Mouse (Mus musculus): ENCODE data around the gene Ace2. TPM values are rescaled to one million over a fixed set of nuclear protein-coding genes. Genes with fewer than 3 reads are reported as not detected.

The Ace2 gene
- polyA plus RNA-seq, 1 experiment from 2014 or later, result 0.36 TPM

DNA sequence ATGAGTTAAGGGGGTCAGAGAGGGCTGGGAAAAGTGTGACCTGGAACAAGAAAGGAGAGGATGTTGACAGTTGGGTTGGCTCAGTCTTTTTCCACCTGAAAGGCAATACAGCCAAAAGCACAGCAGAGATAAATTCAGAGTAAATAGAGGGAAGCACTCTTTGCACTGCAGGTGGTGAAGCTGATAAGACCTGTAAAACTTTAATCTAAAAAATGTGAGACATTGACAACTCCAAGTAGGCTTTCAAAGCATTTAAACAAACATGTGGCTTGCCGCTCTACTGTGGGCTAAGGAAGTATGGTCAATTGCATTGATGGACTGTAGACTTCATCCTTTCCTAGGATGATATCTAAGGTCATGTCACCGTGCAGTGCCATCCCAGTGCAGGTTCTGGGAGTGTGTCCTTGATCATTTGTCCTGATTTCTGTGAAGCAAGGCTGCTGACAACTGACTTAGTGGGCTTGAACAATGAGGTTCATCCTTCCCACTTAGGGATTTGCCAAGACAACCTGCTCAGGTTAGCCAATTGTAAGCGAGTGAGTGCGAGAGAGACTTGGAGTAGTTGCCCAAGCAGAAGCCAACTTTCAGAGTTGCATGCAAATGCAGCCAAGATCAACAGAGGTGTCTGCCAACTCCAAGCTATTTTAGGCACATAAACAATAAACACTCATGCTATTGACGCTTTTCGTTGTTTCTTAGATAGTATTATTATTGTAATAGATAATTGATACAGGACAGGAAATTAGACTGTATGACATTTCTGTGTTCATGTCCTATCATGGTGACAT lies 6.5 kb downstream of the Ace2 start:
- H3K4me1 ChIP-seq, result no peaks in the 10 kb centered on the region
- DNase-seq (ENCODE audit: low spot score), result no peak
- peaks cover 94% of the 10 kb centered on the region for H3K27me3 ChIP-seq (ENCODE audit: low read depth, poor library complexity, severe bottlenecking)
- no peak overlapping the region for H3K27ac ChIP-seq (replicated peaks)
- H3K4me3 ChIP-seq, result no peak overlapping the region
- no peaks in the 10 kb centered on the region for H3K36me3 ChIP-seq
- 88% methylated on average over 6 of the region's 6 CpGs for WGBS
- H3K9me3 ChIP-seq (replicated peaks), result no peaks in the 10 kb centered on the region

DNA sequence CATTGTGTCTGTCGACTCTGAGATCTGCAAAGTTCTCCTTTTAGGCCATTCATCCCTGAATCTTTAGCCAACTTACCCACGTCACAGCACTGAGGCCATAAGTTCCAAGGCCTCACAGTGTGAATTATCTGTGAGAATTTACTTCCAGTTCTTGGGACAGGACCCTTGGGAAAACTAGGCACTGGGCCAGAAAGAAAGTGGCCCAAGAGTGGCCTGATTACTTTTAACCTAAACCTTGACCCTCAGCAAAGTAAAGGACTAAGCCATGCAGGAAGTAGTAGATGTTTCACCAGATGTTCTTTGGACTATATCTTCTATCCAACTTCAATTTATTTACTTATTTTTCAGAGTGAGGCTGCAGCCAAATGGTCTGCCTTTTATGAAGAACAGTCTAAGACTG lies 13.6 kb downstream of the Ace2 start:
- Histone ChIP-seq H3K4me1 (no peaks in the 10 kb centered on the region), H3K36me3 (no peaks in the 10 kb centered on the region), H3K4me3 (no peak overlapping the region), H3K9me3 (replicated peaks) (no peaks in the 10 kb centered on the region), H3K27me3 (ENCODE audit: low read depth, poor library complexity, severe bottlenecking) (peaks cover 83% of the 10 kb centered on the region), H3K27ac (replicated peaks) (no peak overlapping the region)
- 82% methylated on average over 2 of the region's 2 CpGs for WGBS
- DNase-seq (ENCODE audit: low spot score), result no peak

- no peak for DNase-seq (ENCODE audit: low spot score)
- H3K27ac ChIP-seq (replicated peaks), result no peak overlapping the region
- H3K4me3 ChIP-seq, result no peak overlapping the region
- no peaks in the 10 kb centered on the region for H3K36me3 ChIP-seq
- no peaks in the 10 kb centered on the region for H3K9me3 ChIP-seq (replicated peaks)
- H3K27me3 ChIP-seq (ENCODE audit: low read depth, poor library complexity, severe bottlenecking), result peaks cover 75% of the 10 kb centered on the region
- H3K4me1 ChIP-seq, result no peaks in the 10 kb centered on the region
Measured at GRCm38 (mm10) chrX:164153606-164154005, 14.5 kb downstream of the Ace2 start.

DNA sequence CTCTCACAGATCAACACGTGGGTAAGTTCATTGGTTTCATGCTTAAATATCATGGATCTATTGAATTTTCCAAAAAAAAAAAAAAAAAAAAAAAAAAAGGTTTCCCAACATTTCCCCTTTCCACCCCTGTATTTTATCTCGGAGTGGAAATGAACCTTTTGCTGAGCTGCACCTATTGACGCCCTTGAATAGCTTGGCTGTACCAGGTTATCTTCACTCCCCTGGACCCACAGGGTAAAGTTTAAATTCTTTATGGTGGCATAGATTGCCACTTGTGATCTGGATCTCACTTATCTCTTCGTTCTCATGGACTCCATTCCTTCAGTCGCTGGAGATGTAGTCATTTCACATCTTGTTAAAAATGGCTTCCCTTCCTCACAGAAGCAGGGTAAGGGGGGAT lies 15.5 kb downstream of the Ace2 start:
- H3K27ac ChIP-seq (replicated peaks), result no peak overlapping the region
- H3K36me3 ChIP-seq, result no peaks in the 10 kb centered on the region
- H3K4me1 ChIP-seq, result no peaks in the 10 kb centered on the region
- WGBS, result 82% methylated on average over 5 of the region's 5 CpGs
- DNase-seq (ENCODE audit: low spot score), result no peak
- H3K27me3 ChIP-seq (ENCODE audit: low read depth, poor library complexity, severe bottlenecking), result peaks cover 75% of the 10 kb centered on the region
- H3K4me3 ChIP-seq, result no peak overlapping the region
- H3K9me3 ChIP-seq (replicated peaks), result no peaks in the 10 kb centered on the region

GRCm38 (mm10) chrX:164164681-164165080 lies 25.5 kb downstream of the Ace2 start:
- Histone ChIP-seq H3K27me3 (ENCODE audit: low read depth, poor library complexity, severe bottlenecking) (peaks cover 82% of the 10 kb centered on the region), H3K36me3 (no peaks in the 10 kb centered on the region), H3K4me3 (no peak overlapping the region), H3K4me1 (no peaks in the 10 kb centered on the region), H3K27ac (replicated peaks) (no peak overlapping the region), H3K9me3 (replicated peaks) (no peaks in the 10 kb centered on the region)
- no peak for DNase-seq (ENCODE audit: low spot score)
- WGBS, result 82% methylated on average over 1 of the region's 1 CpGs

- Histone ChIP-seq H3K4me3 (no peak overlapping the region), H3K27ac (replicated peaks) (no peak overlapping the region), H3K4me1 (no peaks in the 10 kb centered on the region), H3K36me3 (no peaks in the 10 kb centered on the region), H3K27me3 (ENCODE audit: low read depth, poor library complexity, severe bottlenecking) (peaks cover 88% of the 10 kb centered on the region), H3K9me3 (replicated peaks) (no peaks in the 10 kb centered on the region)
- 79% methylated on average over 2 of the region's 2 CpGs for WGBS
- no peak for DNase-seq (ENCODE audit: low spot score)
Measured at GRCm38 (mm10) chrX:164171034-164171433, 31.9 kb downstream of the Ace2 start.

GRCm38 (mm10) chrX:164173880-164174279 lies 34.7 kb downstream of the Ace2 start:
- Histone ChIP-seq H3K27ac (replicated peaks) (no peak overlapping the region), H3K4me3 (no peak overlapping the region), H3K4me1 (no peaks in the 10 kb centered on the region), H3K27me3 (ENCODE audit: low read depth, poor library complexity, severe bottlenecking) (peaks cover 98% of the 10 kb centered on the region), H3K36me3 (no peaks in the 10 kb centered on the region), H3K9me3 (replicated peaks) (no peaks in the 10 kb centered on the region)
- no peak for DNase-seq (ENCODE audit: low spot score)
- WGBS, result 88% methylated on average over 4 of the region's 4 CpGs

DNA sequence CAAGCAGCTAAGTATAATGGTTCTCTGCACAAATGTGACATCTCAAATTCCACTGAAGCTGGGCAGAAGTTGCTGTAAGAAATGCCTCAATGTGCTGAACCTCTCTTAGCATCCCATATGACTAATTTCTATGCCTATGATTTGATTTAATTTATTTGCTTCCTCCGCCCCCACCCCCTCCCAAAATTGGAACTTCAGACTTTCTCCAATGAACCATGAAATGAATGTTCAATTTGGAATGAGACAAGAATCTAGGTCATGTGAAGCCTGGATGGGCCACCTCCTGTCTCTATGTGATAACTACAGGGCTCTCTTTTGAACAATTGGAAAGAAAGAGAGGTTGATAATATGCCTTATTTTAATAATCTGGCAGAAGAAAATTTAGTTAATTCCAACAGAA lies 36.2 kb downstream of the Ace2 start:
- H3K36me3 ChIP-seq, result no peaks in the 10 kb centered on the region
- WGBS, result 86% methylated on average over 1 of the region's 1 CpGs
- H3K9me3 ChIP-seq (replicated peaks), result no peaks in the 10 kb centered on the region
- no peak overlapping the region for H3K27ac ChIP-seq (replicated peaks)
- H3K27me3 ChIP-seq (ENCODE audit: low read depth, poor library complexity, severe bottlenecking), result peaks cover 97% of the 10 kb centered on the region
- no peak for DNase-seq (ENCODE audit: low spot score)
- H3K4me3 ChIP-seq, result no peak overlapping the region
- H3K4me1 ChIP-seq, result no peaks in the 10 kb centered on the region

- Histone ChIP-seq H3K4me3 (no peak overlapping the region), H3K27ac (replicated peaks) (no peak overlapping the region), H3K9me3 (replicated peaks) (no peaks in the 10 kb centered on the region), H3K36me3 (no peaks in the 10 kb centered on the region), H3K4me1 (no peaks in the 10 kb centered on the region), H3K27me3 (ENCODE audit: low read depth, poor library complexity, severe bottlenecking) (peaks cover 96% of the 10 kb centered on the region)
- DNase-seq (ENCODE audit: low spot score), result no peak
- 77% methylated on average over 2 of the region's 2 CpGs for WGBS
Measured at GRCm38 (mm10) chrX:164175780-164176179, 36.6 kb downstream of the Ace2 start.

DNA sequence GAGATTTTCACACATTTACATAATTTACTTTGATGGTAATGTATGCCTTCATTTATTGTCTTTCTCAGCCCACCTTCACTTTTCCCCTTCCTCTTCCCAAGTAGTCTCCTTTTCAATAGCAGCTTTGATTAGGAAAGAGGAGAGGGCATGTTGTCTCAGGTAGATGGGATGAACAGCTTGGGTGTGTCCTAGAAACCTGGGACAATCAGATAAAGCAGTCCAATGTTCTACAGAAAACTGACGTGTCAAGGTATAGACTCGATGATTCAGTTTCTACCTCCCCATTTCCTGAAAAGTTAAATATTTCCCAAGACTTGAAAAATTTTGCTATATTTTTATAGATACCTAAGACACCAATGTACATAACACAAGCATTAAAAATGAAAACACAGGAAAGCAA lies 39.7 kb downstream of the Ace2 start:
- Histone ChIP-seq H3K4me3 (no peak overlapping the region), H3K27ac (replicated peaks) (no peak overlapping the region), H3K36me3 (no peaks in the 10 kb centered on the region), H3K4me1 (no peaks in the 10 kb centered on the region), H3K9me3 (replicated peaks) (no peaks in the 10 kb centered on the region), H3K27me3 (ENCODE audit: low read depth, poor library complexity, severe bottlenecking) (peaks cover 95% of the 10 kb centered on the region)
- WGBS, result 89% methylated on average over 2 of the region's 2 CpGs
- DNase-seq (ENCODE audit: low spot score), result no peak

- Histone ChIP-seq H3K4me1 (no peaks in the 10 kb centered on the region), H3K4me3 (no peak overlapping the region), H3K27me3 (ENCODE audit: low read depth, poor library complexity, severe bottlenecking) (peaks cover 92% of the 10 kb centered on the region), H3K9me3 (replicated peaks) (no peaks in the 10 kb centered on the region), H3K27ac (replicated peaks) (no peak overlapping the region), H3K36me3 (no peaks in the 10 kb centered on the region)
- WGBS, result 14% methylated on average over 3 of the region's 3 CpGs
- peak; percentile 14 for DNase-seq (ENCODE audit: low spot score)
Measured at GRCm38 (mm10) chrX:164179746-164180145, 40.6 kb downstream of the Ace2 start.

GRCm38 (mm10) chrX:164183844-164184243 lies 44.7 kb downstream of the Ace2 start:
- WGBS, result 35% methylated on average over 3 of the region's 3 CpGs
- H3K36me3 ChIP-seq, result no peaks in the 10 kb centered on the region
- H3K27me3 ChIP-seq (ENCODE audit: low read depth, poor library complexity, severe bottlenecking), result peaks cover 88% of the 10 kb centered on the region
- H3K4me1 ChIP-seq, result no peaks in the 10 kb centered on the region
- H3K27ac ChIP-seq (replicated peaks), result no peak overlapping the region
- peak; percentile 12 for DNase-seq (ENCODE audit: low spot score)
- H3K9me3 ChIP-seq (replicated peaks), result no peaks in the 10 kb centered on the region
- H3K4me3 ChIP-seq, result no peak overlapping the region

DNA sequence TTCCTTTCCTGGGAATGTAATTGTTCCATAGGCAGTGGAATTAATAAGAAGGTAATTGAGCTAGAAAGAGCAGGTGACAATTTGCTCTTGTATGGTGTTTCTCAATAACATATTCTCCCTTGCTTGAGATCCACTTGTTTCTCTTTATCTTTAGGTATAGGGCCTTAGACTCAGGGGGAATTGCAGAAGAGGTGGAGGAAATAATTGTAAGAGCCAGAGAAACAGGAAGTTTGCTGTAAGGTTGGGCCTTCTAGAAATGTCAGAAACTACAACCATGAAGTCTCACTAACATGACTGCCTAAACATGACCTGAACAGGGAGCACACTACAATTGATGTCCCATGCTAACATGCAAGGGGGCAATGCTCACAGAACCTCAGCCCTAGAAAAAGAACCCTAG lies 50.7 kb downstream of the Ace2 start:
- Histone ChIP-seq H3K4me3 (no peak overlapping the region), H3K27ac (replicated peaks) (no peak overlapping the region), H3K27me3 (ENCODE audit: low read depth, poor library complexity, severe bottlenecking) (peaks cover 91% of the 10 kb centered on the region), H3K9me3 (replicated peaks) (no peaks in the 10 kb centered on the region), H3K36me3 (no peaks in the 10 kb centered on the region), H3K4me1 (no peaks in the 10 kb centered on the region)
- no peak for DNase-seq (ENCODE audit: low spot score)

DNA sequence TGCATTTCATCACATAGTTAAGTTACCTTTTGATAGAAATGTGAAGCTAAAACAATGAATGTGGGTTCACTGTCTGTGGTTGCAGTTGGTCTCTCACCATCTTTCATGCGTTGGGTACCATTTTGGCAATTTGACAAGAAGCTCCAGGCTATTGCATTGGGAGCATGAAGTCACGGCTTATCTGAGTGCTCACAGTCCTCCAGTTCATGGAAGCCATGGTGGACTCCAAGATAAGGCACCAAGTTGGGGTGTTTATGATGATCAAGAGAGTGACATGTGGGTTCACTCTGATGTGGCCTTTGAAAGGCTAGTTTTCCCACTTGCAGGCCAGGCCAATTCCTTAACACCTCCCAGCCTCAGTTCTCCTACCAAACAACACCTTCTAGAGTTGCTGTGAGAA lies 58.5 kb downstream of the Ace2 start:
- H3K36me3 ChIP-seq, result no peaks in the 10 kb centered on the region
- no peak overlapping the region for H3K4me3 ChIP-seq
- DNase-seq (ENCODE audit: low spot score), result no peak
- no peaks in the 10 kb centered on the region for H3K4me1 ChIP-seq
- no peak overlapping the region for H3K27ac ChIP-seq (replicated peaks)
- peaks cover 84% of the 10 kb centered on the region for H3K27me3 ChIP-seq (ENCODE audit: low read depth, poor library complexity, severe bottlenecking)
- H3K9me3 ChIP-seq (replicated peaks), result no peaks in the 10 kb centered on the region
- WGBS, result 85% methylated on average over 2 of the region's 2 CpGs

Measured in midbrain, embryonic 10.5 days (tissue).